Mouse (Mus musculus) stomach, embryonic 16.5 days (tissue): ENCODE data around the gene Mfsd13b. TPM values are rescaled to one million over a fixed set of nuclear protein-coding genes. Genes with fewer than 3 reads are reported as not detected.

Experiments
- ATAC-seq: fragments of 200-750 bp; cut with Nextera tagmentation; 2 replicates; pipeline ENCODE4 v1.8.0; 2017; ENCODE audit warnings: moderate number of reproducible peaks, moderate TSS enrichment; ENCODE audit not compliant: insufficient read depth, low FRiP score
- H3K27ac ChIP-seq: fragments of 300-500 bp; sonication (generic); 2 replicates; pipeline ENCODE4 v1.5.1; 2014; ENCODE audit warnings: low read length
- H3K27me3 ChIP-seq: fragments of 300-500 bp; sonication (generic); 2 replicates; pipeline ENCODE4 v1.6.1; 2014; ENCODE audit warnings: low read length, control low read depth, mixed read lengths; ENCODE audit not compliant: control insufficient read depth, insufficient read depth
- H3K36me3 ChIP-seq: fragments of 300-500 bp; sonication (generic); 2 replicates; pipeline ENCODE4 v1.6.1; 2014; ENCODE audit warnings: low read length; ENCODE audit not compliant: control insufficient read depth, insufficient read depth
- H3K4me1 ChIP-seq: fragments of 300-500 bp; sonication (generic); 2 replicates; pipeline ENCODE4 v1.6.1; 2014; ENCODE audit warnings: low read length, control low read depth, mixed read lengths; ENCODE audit not compliant: control insufficient read depth, insufficient read depth
- H3K4me2 ChIP-seq: fragments of 300-500 bp; sonication (generic); 2 replicates; pipeline ENCODE4 v1.6.1; 2014; ENCODE audit warnings: low read depth, low read length, mixed read lengths
- H3K4me3 ChIP-seq: fragments of 300-500 bp; sonication (generic); replicated peaks from 2 replicates; pipeline ENCODE4 v1.5.1; 2014; ENCODE audit warnings: mild to moderate bottlenecking, low read length
- H3K9ac ChIP-seq: fragments of 300-500 bp; sonication (generic); 2 replicates; pipeline ENCODE4 v1.6.1; 2014; ENCODE audit warnings: low read length
- H3K9me3 ChIP-seq: fragments of 300-500 bp; sonication (generic); replicated peaks from 2 replicates; pipeline ENCODE4 v1.6.1; 2016; ENCODE audit warnings: low read length, control low read depth; ENCODE audit not compliant: control insufficient read depth
- WGBS: fragments of 180-500 bp; shearing (Covaris S2); extraction: QIAGEN DNeasy Blood & Tissue Kit; methylation state at CpG from one replicate; pipeline ENCODE4 v1.1.7; 2014; 5-methylcytosine and 5-hydroxymethylcytosine counted together
- polyA plus RNA-seq: library from polyadenylated mRNA; unstranded; fragments of >200 nt; fragmentation: Nextera tagmentation; extraction: Ambion mirVana; gene quantifications from 2 replicates; pipeline ENCODE4 v1.2.1, GENCODE M21; 2015

Mfsd13b gene
- polyA plus RNA-seq, 1 experiment from 2014 or later: 0.34 TPM

DNA sequence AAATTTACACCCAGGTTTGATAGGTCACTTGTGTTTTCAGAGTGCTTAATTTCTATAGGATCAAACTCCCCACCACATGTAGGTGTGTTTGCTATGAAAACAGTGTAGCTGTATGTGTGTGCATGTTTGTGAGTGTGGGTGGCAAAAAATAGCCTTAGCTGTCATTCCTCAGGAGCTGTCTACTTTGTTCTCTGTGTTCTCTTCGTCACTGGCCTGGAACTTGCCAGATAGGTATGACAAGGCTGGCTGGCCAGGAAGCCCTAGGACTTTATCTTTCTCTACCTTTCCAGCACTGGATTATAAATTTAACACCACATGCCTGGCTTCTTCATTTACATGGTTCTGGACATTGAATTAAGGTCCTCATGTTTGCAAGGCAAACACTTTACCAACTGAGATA lies 61.9 kb downstream of the Mfsd13b start:
- no peaks in the 10 kb centered on the region for H3K9me3 ChIP-seq
- H3K4me2 ChIP-seq: no peak overlapping the region
- H3K4me3 ChIP-seq: no peak overlapping the region
- no peak for ATAC-seq
- no peak overlapping the region for H3K9ac ChIP-seq
- peaks cover 8% of the 10 kb centered on the region; the same call in 1 of the 2 replicates for H3K4me1 ChIP-seq
- H3K27ac ChIP-seq: no peak overlapping the region
- no peaks in the 10 kb centered on the region for H3K36me3 ChIP-seq
- no peaks in the 10 kb centered on the region for H3K27me3 ChIP-seq
- WGBS: 65% methylated on average over 1 of the region's 1 CpGs

- Histone ChIP-seq H3K4me1 (peaks cover 8% of the 10 kb centered on the region; the same call in 1 of the 2 replicates), H3K4me3 (no peak overlapping the region), H3K27me3 (no peaks in the 10 kb centered on the region), H3K9me3 (no peaks in the 10 kb centered on the region), H3K4me2 (no peak overlapping the region), H3K9ac (no peak overlapping the region), H3K36me3 (no peaks in the 10 kb centered on the region), H3K27ac (no peak overlapping the region)
- ATAC-seq: no peak
- WGBS: 71% methylated on average over 6 of the region's 6 CpGs
Observed at GRCm38 (mm10) chr7:121045671-121046453, 63.6 kb downstream of the Mfsd13b start.

DNA sequence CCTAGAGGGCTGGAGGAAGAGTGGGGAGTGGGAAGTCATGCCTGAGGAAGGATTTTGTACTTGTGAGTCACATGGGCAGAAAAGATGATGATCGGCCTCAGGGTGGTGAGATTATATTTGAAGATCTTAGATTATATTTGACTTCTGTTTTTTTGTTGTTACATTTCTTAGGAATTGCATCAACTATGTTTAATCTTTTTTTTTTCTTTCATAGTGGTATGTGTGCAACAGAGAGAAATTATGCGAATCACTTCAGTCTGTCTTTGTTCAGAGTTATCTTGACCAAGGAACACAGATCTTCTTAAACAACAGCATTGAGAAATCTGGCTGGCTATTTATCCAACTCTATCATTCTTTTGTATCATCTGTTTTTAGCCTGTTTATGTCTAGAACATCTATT lies 65.3 kb downstream of the Mfsd13b start:
- H3K36me3 ChIP-seq: peaks cover under 1% of the 10 kb centered on the region; the same call in 1 of the 2 replicates
- H3K4me3 ChIP-seq: no peak overlapping the region
- ATAC-seq: no peak
- H3K27ac ChIP-seq: no peak overlapping the region
- no peaks in the 10 kb centered on the region for H3K9me3 ChIP-seq
- no peaks in the 10 kb centered on the region for H3K27me3 ChIP-seq
- H3K9ac ChIP-seq: no peak overlapping the region
- 85% methylated on average over 2 of the region's 2 CpGs for WGBS
- no peaks in the 10 kb centered on the region for H3K4me1 ChIP-seq
- no peak overlapping the region for H3K4me2 ChIP-seq

DNA sequence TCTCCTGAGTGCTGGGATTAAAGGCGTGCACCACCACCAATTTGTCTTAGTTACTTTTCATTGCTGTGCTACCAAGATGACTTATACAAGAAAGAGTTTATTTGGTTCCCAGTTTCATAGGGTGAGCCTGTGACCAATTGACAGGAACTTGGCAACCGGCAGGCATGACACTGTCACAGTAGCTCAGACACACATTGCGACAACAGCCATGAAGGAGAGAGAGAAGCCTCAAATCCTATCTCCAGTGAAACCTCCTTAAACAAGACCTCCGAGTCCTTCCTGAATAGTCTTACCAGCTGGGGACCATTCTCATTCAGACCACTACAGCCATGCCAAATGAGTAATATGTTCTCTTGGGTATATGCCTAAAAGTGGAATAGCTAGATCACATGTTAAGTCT lies 70.8 kb downstream of the Mfsd13b start:
- Histone ChIP-seq H3K4me1 (no peaks in the 10 kb centered on the region), H3K36me3 (peaks cover 6% of the 10 kb centered on the region; the same call in 1 of the 2 replicates), H3K4me2 (no peak overlapping the region), H3K9ac (no peak overlapping the region), H3K4me3 (no peak overlapping the region), H3K27ac (no peak overlapping the region), H3K27me3 (no peaks in the 10 kb centered on the region), H3K9me3 (no peaks in the 10 kb centered on the region)
- no peak for ATAC-seq
- 83% methylated on average over 4 of the region's 4 CpGs for WGBS

DNA sequence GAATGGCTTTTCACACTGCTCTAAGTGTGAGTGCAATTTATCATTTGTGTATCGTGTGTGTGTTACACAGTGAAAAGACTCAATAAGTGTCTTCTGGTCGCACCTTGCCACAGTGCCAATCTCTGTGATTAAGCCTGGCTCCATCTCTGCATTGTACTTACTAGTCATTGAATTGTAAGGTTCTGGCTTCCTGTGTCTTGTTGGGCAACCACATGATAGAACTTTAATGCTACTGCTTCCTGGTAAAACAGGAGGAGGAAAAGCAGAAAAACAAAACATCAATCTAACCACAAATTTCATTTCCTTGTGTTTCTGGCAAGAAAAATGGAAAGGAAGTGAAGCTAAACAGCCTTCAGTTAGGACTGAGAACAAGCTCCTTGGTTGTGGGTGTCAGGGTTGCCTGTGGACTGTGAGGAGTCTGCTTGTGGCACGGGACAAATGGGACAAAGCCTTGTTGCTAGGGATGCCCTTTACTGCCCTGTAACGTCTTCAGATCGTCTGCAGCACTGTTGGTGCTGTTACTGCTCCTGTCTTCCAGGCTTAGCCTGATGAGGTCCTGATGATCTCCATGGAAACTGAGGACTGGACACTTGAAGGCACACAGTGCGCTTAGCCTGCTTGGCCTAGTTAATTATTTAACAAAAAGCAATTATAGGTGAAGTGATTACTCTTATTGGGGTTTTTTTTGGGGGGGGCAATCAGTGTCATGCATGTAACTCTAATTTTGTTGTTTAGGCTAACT lies 77.3 kb downstream of the Mfsd13b start:
- no peaks in the 10 kb centered on the region for H3K27me3 ChIP-seq
- H3K36me3 ChIP-seq: 0 out of 2 replicates have a peak, but pooled peaks cover 2% of the 10 kb centered on the region
- H3K9ac ChIP-seq: no peak overlapping the region
- no peaks in the 10 kb centered on the region; the same call in 1 of the 2 replicates for H3K4me1 ChIP-seq
- WGBS: 63% methylated on average over 6 of the region's 6 CpGs
- H3K9me3 ChIP-seq: no peaks in the 10 kb centered on the region
- H3K4me2 ChIP-seq: no peak overlapping the region
- ATAC-seq: no peak
- H3K4me3 ChIP-seq: no peak overlapping the region
- no peak overlapping the region; the same call in 1 of the 2 replicates for H3K27ac ChIP-seq

DNA sequence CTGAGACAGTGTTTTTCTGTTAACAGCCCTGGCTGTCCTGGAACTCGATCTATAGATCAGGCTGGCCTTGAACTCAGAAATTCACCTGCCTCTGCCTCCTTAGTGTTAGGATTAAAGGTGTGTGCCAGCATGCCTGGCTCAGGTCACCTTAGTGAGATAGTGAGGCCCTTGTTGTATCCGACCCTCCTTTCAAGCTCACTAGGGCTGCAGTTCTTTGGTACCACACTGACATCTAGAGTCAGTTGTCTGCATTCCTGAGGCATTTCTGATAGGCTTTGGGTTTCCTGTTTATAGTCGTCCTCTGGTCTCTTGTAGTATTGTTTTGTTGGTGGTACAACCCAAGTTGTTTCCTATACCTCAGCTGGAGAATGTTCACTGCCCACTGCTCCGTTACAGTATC lies 82.0 kb downstream of the Mfsd13b start:
- Histone ChIP-seq H3K4me1 (no peaks in the 10 kb centered on the region; the same call in 1 of the 2 replicates), H3K4me3 (no peak overlapping the region), H3K4me2 (no peak overlapping the region), H3K27ac (no peak overlapping the region), H3K27me3 (no peaks in the 10 kb centered on the region), H3K9ac (no peak overlapping the region), H3K36me3 (0 out of 2 replicates have a peak, but pooled peaks cover 2% of the 10 kb centered on the region), H3K9me3 (no peaks in the 10 kb centered on the region)
- WGBS: 47% methylated on average over 4 of the region's 4 CpGs
- no peak for ATAC-seq

Other genes starting within 250 kb of the Mfsd13b start
- gene Vwa3a, start 243.2 kb upstream of the Mfsd13b start, polyA plus RNA-seq: 0.32 and 0.43 TPM in 2 replicates
- not detected in 2 replicates for gene Gm5737, start 170.1 kb upstream of the Mfsd13b start, polyA plus RNA-seq
- 76.0 and 80.6 TPM in 2 replicates for gene Eef2k, start 139.7 kb upstream of the Mfsd13b start, polyA plus RNA-seq
- gene Polr3e, start 64.8 kb upstream of the Mfsd13b start, polyA plus RNA-seq: 33.8 and 34.0 TPM in 2 replicates
- 9.1 and 11.1 TPM in 2 replicates for gene Cdr2, start 197 bp upstream of the Mfsd13b start, polyA plus RNA-seq
- gene Mettl9, start 51.9 kb downstream of the Mfsd13b start, polyA plus RNA-seq: 94.5 and 111 TPM in 2 replicates
- 4.7 and 6.1 TPM in 2 replicates for gene Igsf6, start 92.1 kb downstream of the Mfsd13b start, polyA plus RNA-seq
- gene Otoa, start 99.1 kb downstream of the Mfsd13b start, polyA plus RNA-seq: 0.36 and 0.37 TPM in 2 replicates